Mouse (Mus musculus) left cerebral cortex, postnatal 10 days (tissue): ENCODE data around the gene Dnaic1. TPM values are rescaled to one million over a fixed set of nuclear protein-coding genes. Genes with fewer than 3 reads are reported as not detected.

Source experiments
- DNase-seq, 2 experiments: peaks; one replicate each; pipeline ENCODE4 v3.0.0; 2021 to 2022; ENCODE audit warnings: low spot score in 2 of 2, mixed read lengths in 1 of 2; ENCODE audit errors: extremely low spot score in 1 of 2
- intact Hi-C: fragments of 180-260 bp; cut with DNase I; formaldehyde crosslinking; loops from one replicate; pipeline ENCODE4 v1.15.1; 2025
- total RNA-seq, 2 experiments: library from RNA; stranded (reverse); gene quantifications; 2 replicates each; pipeline ENCODE4 v1.2.3; 2021

The Dnaic1 gene
- total RNA-seq, result 1 to 10 TPM; 4.2 to 5.4 TPM

GRCm38 (mm10) chr4:41569411-41569885 lies at the start of gene Dnaic1, which contains the start of gene Fam219a:
Dnaic1 (plus strand) TSS chr4:41569775.
Fam219a (minus strand) TSS chr4:41569538.
- intact Hi-C loops, result loop anchor here (5.0 kb wide), 1 partner anchor 38 kb away; no protein-coding TSS in a partner anchor
- peak; percentile 98 to 99 for DNase-seq

GRCm38 (mm10) chr4:41520641-41521040 lies 48.9 kb upstream of the Dnaic1 start:
- intact Hi-C loops, result loop anchor here (5.0 kb wide), 1 partner anchor 92 kb away; no protein-coding TSS in a partner anchor
- no peak for DNase-seq

GRCm38 (mm10) chr4:41522136-41522535 lies 47.4 kb upstream of the Dnaic1 start:
- intact Hi-C loops, result loop anchor here (5.0 kb wide), 1 partner anchor 90 kb away; no protein-coding TSS in a partner anchor
- no peak for DNase-seq

- intact Hi-C loops, result loop anchor here (5.0 kb wide), 1 partner anchor 90 kb away; no protein-coding TSS in a partner anchor
- DNase-seq, result peak in 1 of 2 experiments; percentile 46
These were observed 46.8 kb upstream of the Dnaic1 start for GRCm38 (mm10) chr4:41522788-41523187.

GRCm38 (mm10) chr4:41523839-41524238 lies 45.7 kb upstream of the Dnaic1 start:
- intact Hi-C loops, result loop anchor here (5.0 kb wide), 1 partner anchor 88 kb away; no protein-coding TSS in a partner anchor
- DNase-seq, result no peak

- intact Hi-C loops, result loop anchor here (5.0 kb wide), 1 partner anchor 87 kb away; no protein-coding TSS in a partner anchor
- no peak for DNase-seq
These were observed 44.7 kb upstream of the Dnaic1 start for GRCm38 (mm10) chr4:41524829-41525228.

- intact Hi-C loops, result no loop called here
- DNase-seq, result no peak
These were observed 43.0 kb upstream of the Dnaic1 start for GRCm38 (mm10) chr4:41526553-41526952.

- intact Hi-C loops, result no loop called here
- DNase-seq, result no peak
These were observed 42.5 kb upstream of the Dnaic1 start for GRCm38 (mm10) chr4:41527076-41527475.

GRCm38 (mm10) chr4:41527996-41528395 lies 41.6 kb upstream of the Dnaic1 start:
- intact Hi-C loops, result no loop called here
- no peak for DNase-seq

GRCm38 (mm10) chr4:41532420-41532819 lies 37.2 kb upstream of the Dnaic1 start:
- DNase-seq, result no peak
- intact Hi-C loops, result no loop called here

- intact Hi-C loops, result no loop called here
- DNase-seq, result no peak
These were observed 34.7 kb upstream of the Dnaic1 start for GRCm38 (mm10) chr4:41534866-41535265.

- intact Hi-C loops, result no loop called here
- no peak for DNase-seq
These were observed 27.4 kb upstream of the Dnaic1 start for GRCm38 (mm10) chr4:41542136-41542535.

GRCm38 (mm10) chr4:41545985-41546384 lies 23.6 kb upstream of the Dnaic1 start:
- intact Hi-C loops, result no loop called here
- peak in 1 of 2 experiments; percentile 34 for DNase-seq

GRCm38 (mm10) chr4:41547086-41547485 lies 22.5 kb upstream of the Dnaic1 start:
- DNase-seq, result no peak
- intact Hi-C loops, result no loop called here

GRCm38 (mm10) chr4:41552529-41552928 lies 17.0 kb upstream of the Dnaic1 start:
- intact Hi-C loops, result loop anchor here (5.0 kb wide), 1 partner anchor 100 kb away; no protein-coding TSS in a partner anchor
- peak; percentile 59 to 69 for DNase-seq

GRCm38 (mm10) chr4:41553116-41553515 lies 16.5 kb upstream of the Dnaic1 start:
- no peak for DNase-seq
- intact Hi-C loops, result loop anchor here (5.0 kb wide), 1 partner anchor 99 kb away; no protein-coding TSS in a partner anchor

- intact Hi-C loops, result loop anchor here (5.0 kb wide), 1 partner anchor 97 kb away; no protein-coding TSS in a partner anchor
- DNase-seq, result peak in 1 of 2 experiments; percentile 84
These were observed 14.4 kb upstream of the Dnaic1 start for GRCm38 (mm10) chr4:41554994-41555663.

GRCm38 (mm10) chr4:41556311-41556953 lies 13.1 kb upstream of the Dnaic1 start:
- intact Hi-C loops, result no loop called here

GRCm38 (mm10) chr4:41557092-41557491 lies 12.5 kb upstream of the Dnaic1 start:
- intact Hi-C loops, result no loop called here
- no peak for DNase-seq

More at GRCm38 (mm10) chr4:41556311-41556953, 13.1 kb upstream of the Dnaic1 start:
- no peak for DNase-seq
